Mouse (Mus musculus): ENCODE results near the gene Rab9.
"Not testable (repeated sequence)": the region's sequence is repeated elsewhere in the genome, so short reads cannot be mapped to it uniquely, and the experiment has no call there.

DNA sequence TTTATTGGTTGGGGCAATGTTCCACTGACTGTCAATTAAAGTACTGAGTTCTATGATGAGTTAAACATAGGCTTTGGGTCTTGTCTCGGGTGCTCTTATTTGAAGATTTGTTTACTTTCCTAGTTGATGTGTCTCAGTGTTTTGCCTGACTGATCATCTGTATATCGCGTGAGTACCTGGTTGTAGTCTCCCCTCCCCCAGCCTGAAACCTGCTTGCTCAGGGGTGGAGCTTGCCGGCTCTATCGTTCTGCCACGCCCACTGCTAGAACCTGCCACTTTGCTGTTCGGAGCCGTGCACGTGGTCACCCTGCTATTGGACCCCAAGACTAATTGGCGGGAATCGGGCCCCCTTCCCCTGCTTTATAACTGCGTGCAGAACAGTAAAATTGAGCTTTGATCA is 34.4 kb upstream of the Rab9 start:
- TF ChIP-seq POLR2A (IDR thresholded peaks at IDR 0.05; ENCODE audit: low read depth, low read length); CTCF (IDR thresholded peaks at IDR 0.05; ENCODE audit: extremely low read depth, insufficient read length, insufficient replicate concordance, low read depth, low read length): not testable (repeated sequence)
